ENCODE assay signal across 25 mouse cellular contexts in genomic region chr7:79951038-79951437, GRCm38 (mm10). TPM values are rescaled to one million over a fixed set of nuclear protein-coding genes. Genes with fewer than 3 reads are reported as not detected.
DNase-seq lines count a peak whose midpoint lies in the region; ATAC-seq and TF ChIP-seq lines count a peak whose summit lies in the region.
"Had no signal": no experiment of that assay in that cellular context is flagged by ENCODE, and none has a peak within 500 bp of the region (broad histone marks: within the 10 kb centered on the region; RNA-seq: fewer than 3 reads in every experiment).

No protein-coding gene starts in this region.

- H3K4me3 ChIP-seq in CH12.LX (replicated peaks in 1 of 3; ENCODE audit: low read depth in 2 of 3, low read length in 2 of 3, poor library complexity in 1 of 3) (no peak overlapping the region), ES-E14 (ENCODE audit: insufficient read depth in 1 of 2, low read depth in 1 of 2, low read length in 2 of 2, poor library complexity in 1 of 2, severe bottlenecking in 1 of 2) (no peak overlapping the region)
- no peak overlapping the region for H3K4me3 ChIP-seq in stomach, postnatal 0 days (ENCODE audit: low read depth, low read length)
- H3K4me3 ChIP-seq: embryonic facial prominence, embryonic 15.5 days; erythroblast, embryonic 14.5 days; forebrain, embryonic 10.5 days; heart, embryonic 10.5 days; hindbrain, embryonic 12.5 days had no signal

- H3K9me3 ChIP-seq in CH12.LX (replicated peaks; ENCODE audit: low read length) = no peaks in the 10 kb centered on the region
- no peaks in the 10 kb centered on the region for H3K9me3 ChIP-seq in ES-E14 (ENCODE audit: control insufficient read depth, insufficient read depth, low read depth, low read length)
- no peaks in the 10 kb centered on the region for H3K9me3 ChIP-seq in stomach, postnatal 0 days (ENCODE audit: control insufficient read depth, low read length)
- H3K9me3 ChIP-seq: embryonic facial prominence, embryonic 15.5 days; forebrain, embryonic 10.5 days; heart, embryonic 10.5 days; hindbrain, embryonic 12.5 days had no signal

- TF ChIP-seq POLR2A in CH12.LX (IDR thresholded peaks at IDR 0.05; ENCODE audit: low read depth, low read length) = no peak

- dilution Hi-C loops in CH12.LX (cut with MboI; ENCODE audit: extremely low pct_ligation_motif_present, extremely low pct_unique_long_range_greater_than_20kb, low sequenced_read_pairs) = no loop called here

- H3K4me1 ChIP-seq in CH12.LX (ENCODE audit: control insufficient read depth in 1 of 2, insufficient read depth in 2 of 2) (peaks cover 3 to 4% of the 10 kb centered on the region in 2 experiments; a peak in 1 of 4 replicates), ES-E14 (ENCODE audit: control insufficient read depth in 2 of 2, insufficient read depth in 2 of 2, low read length in 2 of 2, poor library complexity in 1 of 2) (peaks cover 0 to 5% of the 10 kb centered on the region in 2 experiments; a peak in 2 of 4 replicates)
- H3K4me1 ChIP-seq in stomach, postnatal 0 days (replicated peaks; ENCODE audit: control insufficient read depth, insufficient read depth) = no peaks in the 10 kb centered on the region
- H3K4me1 ChIP-seq: embryonic facial prominence, embryonic 15.5 days; forebrain, embryonic 10.5 days; heart, embryonic 10.5 days; hindbrain, embryonic 12.5 days had no signal

- in situ Hi-C loops in CH12.LX (cut with MboI; ENCODE audit: low pct_ligation_motif_present, low pct_unique_long_range_greater_than_20kb, low sequenced_read_pairs) (no loop called here), ES-E14 (cut with MboI; ENCODE audit: low sequenced_read_pairs in 2 of 2, unreplicated experiment in 2 of 2) (no loop called here)

- 70% methylated on average over 3 of the region's 3 CpGs for WGBS in stomach, postnatal 0 days

- no peaks in the 10 kb centered on the region for H3K36me3 ChIP-seq in CH12.LX (replicated peaks in 1 of 2; ENCODE audit: control insufficient read depth in 1 of 2, insufficient read depth in 1 of 2, low read length in 1 of 2)
- peaks cover 3% of the 10 kb centered on the region; the same call in 1 of the 2 replicates for H3K36me3 ChIP-seq in ES-E14 (ENCODE audit: control insufficient read depth, insufficient read depth, low read length, poor library complexity, severe bottlenecking)
- H3K36me3 ChIP-seq in stomach, postnatal 0 days (ENCODE audit: control insufficient read depth, insufficient read depth, low read length) = no peaks in the 10 kb centered on the region
- H3K36me3 ChIP-seq: embryonic facial prominence, embryonic 15.5 days; forebrain, embryonic 10.5 days; heart, embryonic 10.5 days; hindbrain, embryonic 12.5 days had no signal

- H3K9ac ChIP-seq in CH12.LX (ENCODE audit: insufficient read depth, low read depth) = no peak overlapping the region
- no peak overlapping the region for H3K9ac ChIP-seq in ES-E14 (ENCODE audit: insufficient read depth, low read depth, low read length, poor library complexity, severe bottlenecking)
- H3K9ac ChIP-seq in stomach, postnatal 0 days (ENCODE audit: low read length) = no peak overlapping the region
- H3K9ac ChIP-seq: embryonic facial prominence, embryonic 15.5 days; hindbrain, embryonic 12.5 days had no signal

- H3K79me2 ChIP-seq in CH12.LX (replicated peaks; ENCODE audit: control insufficient read depth, extremely low read depth, insufficient read depth, poor library complexity, severe bottlenecking) = no peaks in the 10 kb centered on the region

- H3K27ac ChIP-seq in CH12.LX (ENCODE audit: insufficient read depth, low read depth) = no peak overlapping the region
- H3K27ac ChIP-seq in ES-E14 (ENCODE audit: insufficient read depth, low read depth, low read length, poor library complexity, severe bottlenecking) = no peak overlapping the region
- H3K27ac ChIP-seq in stomach, postnatal 0 days (replicated peaks) = no peak overlapping the region
- H3K27ac ChIP-seq: embryonic facial prominence, embryonic 15.5 days; forebrain, embryonic 10.5 days; heart, embryonic 10.5 days; hindbrain, embryonic 12.5 days; hindbrain, postnatal 0 days had no signal

- TF ChIP-seq RAD21 in CH12.LX (IDR thresholded peaks at IDR 0.05; ENCODE audit: low read depth, low read length) = peak; percentile 19

- H3K4me2 ChIP-seq in CH12.LX (ENCODE audit: insufficient read depth, low read depth, poor library complexity, severe bottlenecking) = no peak overlapping the region
- no peak overlapping the region for H3K4me2 ChIP-seq in stomach, postnatal 0 days (replicated peaks; ENCODE audit: low read depth)
- H3K4me2 ChIP-seq: embryonic facial prominence, embryonic 15.5 days; hindbrain, embryonic 12.5 days had no signal

- peaks cover 2% of the 10 kb centered on the region for H3K27me3 ChIP-seq in CH12.LX (replicated peaks)
- no peaks in the 10 kb centered on the region for H3K27me3 ChIP-seq in stomach, postnatal 0 days (ENCODE audit: control insufficient read depth, insufficient read depth, low read length)
- H3K27me3 ChIP-seq: embryonic facial prominence, embryonic 15.5 days; hindbrain, embryonic 12.5 days; Patski had no signal

- DNase-seq in 416B (ENCODE audit: low read depth) = peak; percentile 15
- DNase-seq in CH12.LX (ENCODE audit: extremely low read depth) = peak; percentile 11
- peak; percentile 28 for DNase-seq in ES-E14 (ENCODE audit: low read depth, low spot score)
- DNase-seq in stomach, postnatal 0 days (ENCODE audit: low spot score) = no peak
- no peak for DNase-seq in frontal cortex, adult 2 months (ENCODE audit: extremely low spot score in 1 of 2, low spot score in 1 of 2)
- DNase-seq in heart, adult 11 months = no peak
- DNase-seq: adrenal gland, adult 8-10 months; adrenal gland, postnatal 36 days; B cell, adult 2 months; cerebellum, adult 2 months; cerebellum, postnatal 10 days; embryo, embryonic 11 days; gastrocnemius, postnatal 36 days; heart, adult 18-20 months; heart, postnatal 10 days; heart, postnatal 4 days had no signal

- TF ChIP-seq EP300 in CH12.LX (IDR thresholded peaks at IDR 0.05; ENCODE audit: low read length) = no peak
- TF ChIP-seq EP300 in stomach, postnatal 0 days (optimal IDR thresholded peaks at IDR 0.05) = no peak

- peak in 1 of 2 experiments; percentile 40; a peak in 2 of 4 replicates for TF ChIP-seq CTCF in CH12.LX (conservative IDR thresholded peaks at IDR 0.05 in 1 of 2, IDR thresholded peaks at IDR 0.05 in 1 of 2; ENCODE audit: low read depth in 2 of 2, low read length in 2 of 2)
- TF ChIP-seq CTCF in stomach, postnatal 0 days (IDR thresholded peaks at IDR 0.05; ENCODE audit: low read depth) = peak; percentile 20; the same call in 1 of the 2 replicates

- no peak for ATAC-seq in stomach, postnatal 0 days (ENCODE audit: low FRiP score, low TSS enrichment)
- ATAC-seq: CD4-positive, CD25-positive, alpha-beta regulatory T cell, adult 4 months; forebrain, embryonic 14.5 days; hindbrain, postnatal 0 days; Patski had no signal

TF ChIP-seq in CH12.LX, 34 proteins besides CTCF, POLR2A, EP300 and RAD21:
- TF ChIP-seq SMC3 (IDR thresholded peaks at IDR 0.05; ENCODE audit: low read depth, low read length) (peak; percentile 7; the same call in 1 of the 2 replicates), POLR2AphosphoS2 (IDR thresholded peaks at IDR 0.05; ENCODE audit: low read depth, low read length) (no peak), SIN3A (IDR thresholded peaks at IDR 0.05; ENCODE audit: low read length) (no peak), UBTF (IDR thresholded peaks at IDR 0.05; ENCODE audit: low read depth, low read length) (no peak), RCOR1 (conservative IDR thresholded peaks at IDR 0.05; ENCODE audit: low read depth, low read length) (no peak), TBP (conservative IDR thresholded peaks at IDR 0.05; ENCODE audit: low read depth, low read length) (no peak), HCFC1 (IDR thresholded peaks at IDR 0.05; ENCODE audit: low read depth, low read length) (no peak)

TF ChIP-seq in ES-E14, 5 proteins besides CTCF, POLR2A, EP300 and RAD21:
- TF ChIP-seq HCFC1 (IDR thresholded peaks at IDR 0.05; ENCODE audit: borderline replicate concordance, insufficient read depth, low read length) (no peak), MAFK (IDR thresholded peaks at IDR 0.05; ENCODE audit: insufficient read depth, low read depth, low read length) (no peak), ZC3H11A (IDR thresholded peaks at IDR 0.05; ENCODE audit: borderline replicate concordance, low read depth, low read length) (no peak), CHD2 (IDR thresholded peaks at IDR 0.05; ENCODE audit: low read depth, low read length) (no peak), ZNF384 (IDR thresholded peaks at IDR 0.05; ENCODE audit: low read depth, low read length) (no peak)

RNA-seq across cellular contexts. Expression of gene Arpin, which starts 15.9 kb away (rescaled TPM):
- total RNA-seq in CH12.LX (2012; rRNA removed) (not detected in 2 replicates), CH12.LX (2014; rRNA removed) (not detected in 2 replicates), ES-E14 (2012; rRNA removed) (2.3 and 3.9 TPM in 2 replicates)
- not detected in 2 replicates for polyA plus RNA-seq in CH12.LX (2012; ENCODE audit: insufficient read length, low read depth)
- polyA plus RNA-seq in stomach, postnatal 0 days (2015; fragmentation: Nextera tagmentation; extraction: Ambion mirVana) = 34.3 and 34.9 TPM in 2 replicates
- 14.7 and 16.8 TPM in 2 replicates for polyA plus RNA-seq in frontal cortex, adult 2 months (2012; rRNA removed)
- polyA plus RNA-seq: CD4-positive, CD25-positive, alpha-beta regulatory T cell, adult 4 months; erythroblast, embryonic 14.5 days had no signal

RNA-seq across cellular contexts. Expression of gene Ap3s2, which starts 30.6 kb away (rescaled TPM):
- total RNA-seq in CH12.LX (2012; rRNA removed) (11.8 and 12.7 TPM in 2 replicates), CH12.LX (2014; rRNA removed) (14.4 and 14.9 TPM in 2 replicates), ES-E14 (2012; rRNA removed) (9.4 and 11.0 TPM in 2 replicates)
- polyA plus RNA-seq in CH12.LX (2012; ENCODE audit: insufficient read length, low read depth) = 21.8 and 28.3 TPM in 2 replicates
- 17.7 and 17.8 TPM in 2 replicates for polyA plus RNA-seq in stomach, postnatal 0 days (2015; fragmentation: Nextera tagmentation; extraction: Ambion mirVana)
- polyA plus RNA-seq in frontal cortex, adult 2 months (2012; rRNA removed) = 41.9 and 43.5 TPM in 2 replicates

Comparison
In these comparisons a context has a peak if more than half of its experiments do, and no peak if none do; other contexts are left out.
1. DNase-seq: peak in 416B (single experiment), CH12.LX (single experiment) and ES-E14 (single experiment); none in stomach, postnatal 0 days (single experiment), frontal cortex, adult 2 months (0 of 2) and heart, adult 11 months (single experiment).
2. RNA of gene Arpin, which starts 15.9 kb away (polyA plus RNA-seq): 34.3 to 34.9 TPM in stomach, postnatal 0 days and 14.7 to 16.8 TPM in frontal cortex, adult 2 months; not detected in CH12.LX; every median in the first group is over 10 times any median in the second.